Mouse (Mus musculus) heart, embryonic 14.5 days (tissue): Measurements from ENCODE around the gene Mfap4. TPM values are rescaled to one million over a fixed set of nuclear protein-coding genes. Genes with fewer than 3 reads are reported as not detected.

Source experiments
- ATAC-seq: fragments of 200-750 bp; cut with Nextera tagmentation; 2 replicates; pipeline ENCODE4 v1.8.0; 2017; ENCODE audit warnings: low read depth, moderate TSS enrichment; ENCODE audit not compliant: insufficient number of reproducible peaks, insufficient read depth, low FRiP score
- H3K27ac ChIP-seq, 2 experiments: fragments of 200-500 bp in 1 of 2; fragments of 300-500 bp in 1 of 2; sonication (generic) in 1 of 2; replicated peaks in 1 of 2; 2 replicates each; pipeline ENCODE4 v1.5.1; 2012 to 2014; ENCODE audit warnings: low read depth in 2 of 2, low read length in 2 of 2, control low read depth in 1 of 2, mild to moderate bottlenecking in 1 of 2, mixed read lengths in 1 of 2; ENCODE audit not compliant: control insufficient read depth in 1 of 2, insufficient read depth in 1 of 2
- H3K27me3 ChIP-seq: fragments of 300-500 bp; sonication (generic); 2 replicates; pipeline ENCODE4 v1.6.1; 2014; ENCODE audit warnings: mild to moderate bottlenecking, low read length, control low read depth; ENCODE audit not compliant: control insufficient read depth, insufficient read depth
- H3K36me3 ChIP-seq: fragments of 300-500 bp; sonication (generic); 2 replicates; pipeline ENCODE4 v1.6.1; 2014; ENCODE audit warnings: mild to moderate bottlenecking, control low read depth, low read length, mixed read lengths; ENCODE audit not compliant: control insufficient read depth, insufficient read depth
- H3K4me1 ChIP-seq, 2 experiments: fragments of 200-500 bp in 1 of 2; fragments of 300-500 bp in 1 of 2; sonication (generic) in 1 of 2; 2 replicates each; pipeline ENCODE4 v1.6.1; 2012 to 2014; ENCODE audit warnings: low read length in 2 of 2, control low read depth in 1 of 2, mixed read lengths in 1 of 2; ENCODE audit not compliant: control insufficient read depth in 2 of 2, insufficient read depth in 2 of 2
- H3K4me2 ChIP-seq: fragments of 300-500 bp; sonication (generic); 2 replicates; pipeline ENCODE4 v1.6.1; 2014; ENCODE audit warnings: mild to moderate bottlenecking, low read length
- H3K4me3 ChIP-seq, 2 experiments: fragments of 200-500 bp in 1 of 2; fragments of 300-500 bp in 1 of 2; sonication (generic) in 1 of 2; 2 replicates each; pipeline ENCODE4 v1.5.1; 2012 to 2014; ENCODE audit warnings: low read length in 2 of 2, mild to moderate bottlenecking in 2 of 2, control low read depth in 1 of 2, low read depth in 1 of 2, moderate library complexity in 1 of 2; ENCODE audit not compliant: control insufficient read depth in 1 of 2, insufficient read depth in 1 of 2
- H3K9ac ChIP-seq: fragments of 300-500 bp; sonication (generic); 2 replicates; pipeline ENCODE4 v1.6.1; 2014; ENCODE audit warnings: mild to moderate bottlenecking, low read length
- H3K9me3 ChIP-seq: fragments of 300-500 bp; sonication (generic); 2 replicates; pipeline ENCODE4 v1.6.1; 2016; ENCODE audit warnings: low read length, control low read depth; ENCODE audit not compliant: control insufficient read depth
- WGBS: fragments of 180-500 bp; shearing (Covaris S2); extraction: QIAGEN DNeasy Blood & Tissue Kit; methylation state at CpG from one replicate; pipeline ENCODE4 v1.1.7; 2014; 5-methylcytosine and 5-hydroxymethylcytosine counted together
- polyA plus RNA-seq: library from polyadenylated mRNA; unstranded; fragments of >200 nt; fragmentation: Nextera tagmentation; extraction: Ambion mirVana; gene quantifications from 2 replicates; pipeline ENCODE4 v1.2.1, GENCODE M21; 2014

Mfap4 gene
- polyA plus RNA-seq, 1 experiment from 2014 or later = 146 TPM

- Histone ChIP-seq H3K4me3 (no peak overlapping the region), H3K27me3 (no peaks in the 10 kb centered on the region), H3K9me3 (no peaks in the 10 kb centered on the region), H3K27ac (no peak overlapping the region), H3K36me3 (peaks cover 42% of the 10 kb centered on the region), H3K9ac (no peak overlapping the region), H3K4me2 (no peak overlapping the region), H3K4me1 (peaks cover 2 to 4% of the 10 kb centered on the region in 2 experiments; a peak in 2 of 4 replicates)
- ATAC-seq = no peak
- 67% methylated on average over 1 of the region's 1 CpGs for WGBS
These were observed 41.6 kb downstream of the Mfap4 start for GRCm38 (mm10) chr11:61526872-61527271.

- no peak overlapping the region for H3K9ac ChIP-seq
- ATAC-seq = no peak
- no peak overlapping the region for H3K4me3 ChIP-seq
- H3K27ac ChIP-seq = no peak overlapping the region; a peak in 1 of 4 replicates
- H3K27me3 ChIP-seq = no peaks in the 10 kb centered on the region
- peaks cover 4% of the 10 kb centered on the region in 2 experiments; a peak in 3 of 4 replicates for H3K4me1 ChIP-seq
- H3K9me3 ChIP-seq = no peaks in the 10 kb centered on the region
- H3K36me3 ChIP-seq = peaks cover 30% of the 10 kb centered on the region
- H3K4me2 ChIP-seq = no peak overlapping the region
- 55% methylated on average over 4 of the region's 4 CpGs for WGBS
These were observed 44.1 kb downstream of the Mfap4 start for GRCm38 (mm10) chr11:61529268-61529713.

GRCm38 (mm10) chr11:61532820-61533219, 47.6 kb downstream of the Mfap4 start:
- Histone ChIP-seq H3K4me2 (no peak overlapping the region), H3K27ac (0 out of 4 replicates have a peak overlapping the region, but pooled peaks of 1 of the 2 experiments have one; percentile 6), H3K9ac (no peak overlapping the region), H3K4me1 (peaks cover 0 to 4% of the 10 kb centered on the region in 2 experiments; a peak in 3 of 4 replicates), H3K9me3 (no peaks in the 10 kb centered on the region), H3K4me3 (no peak overlapping the region), H3K36me3 (peaks cover 22% of the 10 kb centered on the region), H3K27me3 (no peaks in the 10 kb centered on the region)
- ATAC-seq = no peak
- WGBS = 79% methylated on average over 2 of the region's 2 CpGs

GRCm38 (mm10) chr11:61533571-61533970, 48.3 kb downstream of the Mfap4 start:
- Histone ChIP-seq H3K36me3 (peaks cover 22% of the 10 kb centered on the region), H3K9ac (no peak overlapping the region), H3K27me3 (no peaks in the 10 kb centered on the region), H3K27ac (peak overlapping the region in 1 of 2 experiments; percentile 40; a peak in 3 of 4 replicates), H3K4me3 (no peak overlapping the region), H3K9me3 (no peaks in the 10 kb centered on the region), H3K4me2 (no peak overlapping the region), H3K4me1 (peaks cover 0 to 4% of the 10 kb centered on the region in 2 experiments; a peak in 3 of 4 replicates)
- WGBS = 64% methylated on average over 5 of the region's 5 CpGs
- no peak for ATAC-seq

GRCm38 (mm10) chr11:61535530-61535929, 50.3 kb downstream of the Mfap4 start:
- no peak for ATAC-seq
- Histone ChIP-seq H3K36me3 (peaks cover 14% of the 10 kb centered on the region), H3K4me3 (no peak overlapping the region), H3K27ac (no peak overlapping the region), H3K9ac (no peak overlapping the region), H3K4me2 (no peak overlapping the region), H3K9me3 (no peaks in the 10 kb centered on the region), H3K27me3 (no peaks in the 10 kb centered on the region), H3K4me1 (peaks cover 0 to 2% of the 10 kb centered on the region in 2 experiments; a peak in 1 of 4 replicates)
- 66% methylated on average over 1 of the region's 1 CpGs for WGBS

- no peaks in the 10 kb centered on the region for H3K27me3 ChIP-seq
- H3K4me1 ChIP-seq = peaks cover 2 to 5% of the 10 kb centered on the region in 2 experiments; a peak in 2 of 4 replicates
- no peak overlapping the region for H3K27ac ChIP-seq
- no peaks in the 10 kb centered on the region for H3K9me3 ChIP-seq
- 39% methylated on average over 3 of the region's 3 CpGs for WGBS
- no peak overlapping the region for H3K4me2 ChIP-seq
- no peak overlapping the region for H3K9ac ChIP-seq
- H3K36me3 ChIP-seq = peaks cover 16% of the 10 kb centered on the region
- ATAC-seq = no peak
- H3K4me3 ChIP-seq = no peak overlapping the region
These were observed 51.7 kb downstream of the Mfap4 start for GRCm38 (mm10) chr11:61536952-61537351.

- 78% methylated on average over 3 of the region's 3 CpGs for WGBS
- no peak overlapping the region for H3K9ac ChIP-seq
- H3K4me3 ChIP-seq = no peak overlapping the region
- H3K9me3 ChIP-seq = no peaks in the 10 kb centered on the region
- H3K4me1 ChIP-seq = peaks cover 2 to 5% of the 10 kb centered on the region in 2 experiments; a peak in 2 of 4 replicates
- no peak for ATAC-seq
- no peak overlapping the region for H3K27ac ChIP-seq
- no peak overlapping the region for H3K4me2 ChIP-seq
- peaks cover 12% of the 10 kb centered on the region for H3K36me3 ChIP-seq
- no peaks in the 10 kb centered on the region for H3K27me3 ChIP-seq
These were observed 52.1 kb downstream of the Mfap4 start for GRCm38 (mm10) chr11:61537362-61537761.
